Mouse (Mus musculus) 416B (cell line): Measurements from ENCODE around the gene Cacng4.

ENCODE experiments used
- DNase-seq: peaks from one replicate; pipeline ENCODE4 v3.0.0; 2011; ENCODE audit warnings: low read depth

Cacng4 gene

GRCm38 (mm10) chr11:107773312-107773711 lies 21.0 kb downstream of the Cacng4 start:
- DNase-seq = no peak

- DNase-seq = peak; percentile 14
These were observed 22.4 kb downstream of the Cacng4 start for GRCm38 (mm10) chr11:107772002-107772401.

- no peak for DNase-seq
These were observed 26.0 kb downstream of the Cacng4 start for GRCm38 (mm10) chr11:107768361-107768760.

GRCm38 (mm10) chr11:107766932-107767331 lies 27.4 kb downstream of the Cacng4 start:
- DNase-seq = no peak

- no peak for DNase-seq
These were observed 31.5 kb downstream of the Cacng4 start for GRCm38 (mm10) chr11:107762688-107763460.

GRCm38 (mm10) chr11:107761790-107762500 lies 32.4 kb downstream of the Cacng4 start:
- DNase-seq = no peak

- DNase-seq = no peak
These were observed 34.4 kb downstream of the Cacng4 start for GRCm38 (mm10) chr11:107760001-107760400.

- DNase-seq = no peak
These were observed 34.8 kb downstream of the Cacng4 start for GRCm38 (mm10) chr11:107759516-107759915.

- DNase-seq = peak; percentile 37
These were observed 45.2 kb downstream of the Cacng4 start for GRCm38 (mm10) chr11:107749114-107749513.

GRCm38 (mm10) chr11:107748243-107749035 lies 45.9 kb downstream of the Cacng4 start:
- DNase-seq = peak; percentile 96

- no peak for DNase-seq
These were observed 51.3 kb downstream of the Cacng4 start for GRCm38 (mm10) chr11:107743100-107743499.

- DNase-seq = no peak
These were observed 55.8 kb downstream of the Cacng4 start for GRCm38 (mm10) chr11:107738418-107739099.

- peak; percentile 54 for DNase-seq
These were observed 56.5 kb downstream of the Cacng4 start for GRCm38 (mm10) chr11:107737886-107738285.

GRCm38 (mm10) chr11:107734133-107734532 lies 60.2 kb downstream of the Cacng4 start:
- peak; percentile 20 for DNase-seq

GRCm38 (mm10) chr11:107731498-107731897 lies 62.9 kb downstream of the Cacng4 start:
- DNase-seq = peak; percentile 51

- DNase-seq = no peak
These were observed 63.4 kb downstream of the Cacng4 start for GRCm38 (mm10) chr11:107730940-107731339.

- DNase-seq = no peak
These were observed 65.2 kb downstream of the Cacng4 start for GRCm38 (mm10) chr11:107729141-107729540.

GRCm38 (mm10) chr11:107728073-107728863 lies 66.1 kb downstream of the Cacng4 start:
- peak; percentile 69 for DNase-seq

- DNase-seq = peak; percentile 22
These were observed 69.8 kb downstream of the Cacng4 start for GRCm38 (mm10) chr11:107724603-107725002.

GRCm38 (mm10) chr11:107721057-107721456 lies 73.3 kb downstream of the Cacng4 start:
- DNase-seq = no peak
